Mouse (Mus musculus) C2C12 (cell line): ENCODE data around the gene Kif6. TPM values are rescaled to one million over a fixed set of nuclear protein-coding genes. Genes with fewer than 3 reads are reported as not detected.
A peak's percentile ranks its signal among the peaks of the same experiment; 100 is the strongest.

Experiments used
- H3K27me3 ChIP-seq: one replicate; pipeline ENCODE4 v1.6.1; 2011; ENCODE audit not compliant: control insufficient read depth, insufficient read depth, insufficient read length
- H3K36me3 ChIP-seq: one replicate; pipeline ENCODE4 v1.6.1; 2011; ENCODE audit not compliant: control insufficient read depth, insufficient read depth
- H3K4me3 ChIP-seq: one replicate; pipeline ENCODE4 v1.5.1; 2011; ENCODE audit warnings: mild to moderate bottlenecking, control low read depth; ENCODE audit not compliant: poor library complexity, insufficient read depth, severe bottlenecking
- H3K79me2 ChIP-seq: one replicate; pipeline ENCODE4 v1.6.1; 2011; ENCODE audit not compliant: control insufficient read depth, insufficient read depth
- H3K79me3 ChIP-seq: one replicate; pipeline ENCODE4 v1.6.1; 2011; ENCODE audit warnings: low read depth, control low read depth
- H3ac ChIP-seq: one replicate; pipeline ENCODE3; 2011; ENCODE audit warnings: low read depth; ENCODE audit not compliant: control insufficient read depth, insufficient read length
- CEBPB ChIP-seq: IDR thresholded peaks from one replicate; pipeline ENCODE4 v1.6.1; 2011; ENCODE audit warnings: low read depth, mild to moderate bottlenecking, control low read depth, moderate library complexity
- CTCF ChIP-seq: IDR thresholded peaks from one replicate; pipeline ENCODE4 v1.5.1; 2011; ENCODE audit not compliant: control insufficient read depth, insufficient read depth, insufficient read length
- FOSL1 ChIP-seq: IDR thresholded peaks from one replicate; pipeline ENCODE4 v1.8.0; 2011; ENCODE audit warnings: mild to moderate bottlenecking, low read length; ENCODE audit not compliant: poor library complexity, insufficient read depth, severe bottlenecking
- MAX ChIP-seq: IDR thresholded peaks from one replicate; pipeline ENCODE4 v1.6.1; 2011; ENCODE audit warnings: mild to moderate bottlenecking, control low read depth
- MYOD1 ChIP-seq: IDR thresholded peaks from one replicate; pipeline ENCODE4 v1.6.1; 2011; ENCODE audit warnings: low read depth; ENCODE audit not compliant: control insufficient read depth, insufficient read length
- MYOG ChIP-seq: IDR thresholded peaks from one replicate; pipeline ENCODE4 v1.6.1; 2011; ENCODE audit not compliant: control insufficient read depth, insufficient read length; ENCODE audit errors: extremely low read depth
- USF1 ChIP-seq: IDR thresholded peaks from one replicate; pipeline ENCODE4 v1.6.1; 2011; ENCODE audit warnings: low read depth, mild to moderate bottlenecking, control low read depth, moderate library complexity
- polyA plus RNA-seq: library from polyadenylated mRNA; unstranded; fragments of >200 nt; fragmentation: generic; extraction: Trizol; gene quantifications from one replicate; pipeline ENCODE4 v1.2.1, GENCODE M21; 2012; ENCODE audit warnings: missing spikeins

Gene Kif6
- polyA plus RNA-seq, 1 experiment, result 0.27 TPM

DNA sequence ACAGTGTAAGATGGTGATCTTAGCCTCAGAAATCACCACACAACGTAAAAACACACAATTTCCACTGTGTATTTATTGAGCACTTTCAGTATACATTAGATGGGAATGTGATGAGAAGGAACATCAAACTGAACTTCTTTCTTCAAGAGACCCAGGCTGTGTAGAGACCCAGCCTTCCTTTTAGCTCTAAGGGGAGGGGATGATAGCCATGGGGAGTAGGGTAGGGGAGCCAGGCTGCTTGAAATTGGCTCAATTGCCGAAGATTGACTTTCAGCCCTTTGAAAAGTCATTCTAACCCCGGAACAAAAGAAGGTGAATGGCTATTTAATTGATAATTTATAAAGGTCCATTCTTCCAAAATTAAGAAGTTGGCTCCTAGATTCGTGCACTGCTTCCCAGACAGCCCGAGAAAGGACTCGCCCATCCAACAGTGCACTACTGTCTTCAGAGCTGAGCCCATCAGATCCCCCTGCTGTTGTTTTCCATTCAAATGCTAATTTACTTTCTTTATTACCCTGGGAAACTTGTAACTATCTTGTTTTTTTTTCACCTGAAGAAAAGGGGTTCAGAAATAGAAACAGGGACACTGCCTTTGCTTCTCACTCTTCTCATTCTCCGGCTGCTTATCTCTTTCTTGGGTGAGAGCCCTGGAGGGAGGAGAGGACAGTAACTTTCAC is 7.4 kb upstream of the Kif6 start:
- H3K79me2 ChIP-seq, result no peaks in the 10 kb centered on the region
- H3K27me3 ChIP-seq, result peaks cover 6% of the 10 kb centered on the region
- no peaks in the 10 kb centered on the region for H3K36me3 ChIP-seq
- no peak for TF ChIP-seq MAX
- TF ChIP-seq MYOD1, result no peak
- no peak for TF ChIP-seq USF1
- TF ChIP-seq FOSL1, result no peak
- no peak for TF ChIP-seq MYOG
- TF ChIP-seq CTCF, result no peak
- no peak for TF ChIP-seq CEBPB
- no peak overlapping the region for H3ac ChIP-seq
- H3K4me3 ChIP-seq, result no peak overlapping the region
- no peaks in the 10 kb centered on the region for H3K79me3 ChIP-seq

DNA sequence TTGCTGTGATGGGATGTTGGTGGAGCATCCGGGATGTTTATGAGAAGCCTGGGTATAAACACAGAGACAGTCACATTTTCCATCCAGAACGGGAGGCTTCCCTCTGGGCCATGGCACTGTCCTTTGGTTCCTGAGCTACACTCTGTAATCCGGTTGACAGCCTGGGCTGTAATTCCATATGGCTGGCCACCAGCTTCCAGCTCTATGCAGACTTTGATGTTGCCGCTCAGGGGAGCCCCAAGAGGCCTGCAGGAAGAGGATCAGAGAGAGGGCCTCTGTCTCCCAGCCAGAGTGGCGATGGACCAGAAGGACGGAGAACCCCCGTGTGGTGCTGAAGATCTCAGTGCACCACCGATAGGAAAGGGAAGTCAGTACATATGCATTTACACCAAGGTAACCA is 4.6 kb upstream of the Kif6 start:
- H3K79me3 ChIP-seq, result no peaks in the 10 kb centered on the region
- peaks cover 6% of the 10 kb centered on the region for H3K27me3 ChIP-seq
- H3K4me3 ChIP-seq, result no peak overlapping the region
- H3K79me2 ChIP-seq, result no peaks in the 10 kb centered on the region
- TF ChIP-seq CTCF (no peak), FOSL1 (no peak), MAX (no peak), MYOD1 (no peak), MYOG (no peak), USF1 (no peak), CEBPB (no peak)
- H3K36me3 ChIP-seq, result no peaks in the 10 kb centered on the region
- H3ac ChIP-seq, result no peak overlapping the region

DNA sequence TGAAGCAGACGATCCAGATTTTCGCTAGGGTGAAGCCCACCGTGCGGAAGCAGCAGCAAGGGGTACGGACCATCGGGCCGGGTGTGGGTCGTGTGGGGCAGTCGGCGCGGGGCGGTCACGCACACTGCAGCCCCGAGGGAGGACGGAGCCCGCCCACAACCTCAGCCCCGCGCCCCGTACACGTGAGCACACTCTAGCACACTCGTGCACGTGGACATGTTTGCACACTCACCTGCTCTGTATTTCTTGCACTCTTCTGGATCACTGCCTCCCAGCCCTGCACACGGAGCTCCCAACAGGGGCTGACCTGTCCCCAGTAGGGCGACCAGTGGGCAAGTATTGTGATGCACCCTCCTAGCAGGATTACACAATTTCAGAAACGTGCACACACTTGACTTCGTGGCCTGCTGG is 310 bp downstream of the Kif6 start:
- H3K27me3 ChIP-seq, result no peaks in the 10 kb centered on the region
- no peaks in the 10 kb centered on the region for H3K79me3 ChIP-seq
- TF ChIP-seq MYOG, result no peak
- TF ChIP-seq USF1, result no peak
- TF ChIP-seq FOSL1, result no peak
- no peak for TF ChIP-seq MAX
- no peak for TF ChIP-seq CTCF
- TF ChIP-seq MYOD1, result no peak
- TF ChIP-seq CEBPB, result no peak
- no peak overlapping the region for H3K4me3 ChIP-seq
- H3K36me3 ChIP-seq, result no peaks in the 10 kb centered on the region
- no peaks in the 10 kb centered on the region for H3K79me2 ChIP-seq
- H3ac ChIP-seq, result peak overlapping the region; percentile 53

DNA sequence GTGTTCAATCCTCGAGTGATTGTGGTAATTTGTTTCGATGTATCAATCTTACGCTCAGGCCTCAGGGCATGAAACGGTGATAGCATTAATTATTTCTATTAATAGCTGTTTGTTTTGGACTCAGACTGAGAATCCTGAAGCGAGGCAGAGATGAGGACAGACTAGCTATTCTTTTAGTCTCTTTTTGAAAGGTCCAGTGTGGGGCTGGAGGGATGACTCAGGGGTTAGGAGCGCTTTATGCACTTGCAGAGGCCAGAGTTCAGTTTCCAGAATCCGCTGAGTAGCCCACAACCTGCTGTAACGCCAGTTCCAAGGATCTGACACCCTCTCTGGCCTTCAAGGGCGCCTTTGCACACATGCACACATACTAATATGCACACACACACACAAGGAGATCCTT is 9.6 kb downstream of the Kif6 start:
- H3K79me2 ChIP-seq, result no peaks in the 10 kb centered on the region
- no peaks in the 10 kb centered on the region for H3K27me3 ChIP-seq
- no peaks in the 10 kb centered on the region for H3K36me3 ChIP-seq
- no peak overlapping the region for H3ac ChIP-seq
- no peak overlapping the region for H3K4me3 ChIP-seq
- no peak for TF ChIP-seq USF1
- no peaks in the 10 kb centered on the region for H3K79me3 ChIP-seq

DNA sequence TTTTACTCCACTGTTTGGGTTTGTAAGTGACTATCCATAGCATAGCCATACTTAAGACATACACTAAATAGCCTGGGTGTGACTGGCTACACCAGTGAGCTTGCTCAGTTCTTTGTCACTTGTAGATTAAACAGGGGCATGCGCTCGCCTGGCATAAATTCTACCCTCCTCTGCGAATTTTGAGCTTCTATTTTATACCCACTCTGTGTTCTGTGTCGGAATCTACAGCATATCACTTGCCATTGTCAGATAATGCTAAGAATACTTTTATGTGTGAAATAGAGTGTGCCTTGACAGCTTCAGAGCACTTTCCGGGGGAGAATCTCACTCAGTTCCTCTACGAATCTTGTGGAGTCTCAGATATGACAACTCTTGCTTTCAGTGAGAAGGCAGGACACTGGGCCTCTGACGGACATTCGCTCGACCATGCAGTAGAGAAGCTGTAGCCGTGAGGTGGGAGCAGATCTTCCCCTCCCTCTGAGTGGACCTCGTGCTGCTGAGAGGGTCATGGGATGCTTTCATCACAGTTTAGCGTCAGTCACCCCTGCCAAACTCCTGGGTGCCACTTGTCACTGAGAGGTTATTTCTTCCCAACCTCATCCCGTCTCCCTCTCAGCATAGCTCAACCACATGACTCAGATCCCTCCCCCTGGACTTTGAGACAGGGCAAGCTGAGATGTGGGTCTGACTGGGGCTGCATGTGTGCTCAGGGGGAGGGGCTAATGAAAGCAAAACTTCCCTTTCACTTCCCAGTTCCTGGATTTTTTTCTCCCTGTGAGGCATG is 12.3 kb downstream of the Kif6 start:
- Histone ChIP-seq H3K79me2 (no peaks in the 10 kb centered on the region), H3K4me3 (no peak overlapping the region), H3K79me3 (no peaks in the 10 kb centered on the region), H3ac (no peak overlapping the region), H3K36me3 (no peaks in the 10 kb centered on the region), H3K27me3 (peaks cover 5% of the 10 kb centered on the region)
- TF ChIP-seq CEBPB, result no peak
- no peak for TF ChIP-seq CTCF
- no peak for TF ChIP-seq MYOG
- no peak for TF ChIP-seq MYOD1
- TF ChIP-seq FOSL1, result no peak
- no peak for TF ChIP-seq MAX
- TF ChIP-seq USF1, result no peak
